ENCODE assay signal across 13 mouse cellular contexts in genomic region chr17:13679725-13680124, GRCm38 (mm10).
DNase-seq lines count a peak whose midpoint lies in the region; ATAC-seq and TF ChIP-seq lines count a peak whose summit lies in the region.
"Had no signal": no experiment of that assay in that cellular context is flagged by ENCODE, and none has a peak within 500 bp of the region (broad histone marks: within the 10 kb centered on the region; RNA-seq: fewer than 3 reads in every experiment).

No protein-coding gene starts in this region.

- no peak for DNase-seq in hindbrain, embryonic 10.5 days (ENCODE audit: low spot score)
- no peak for DNase-seq in hindbrain, embryonic 11.5 days (ENCODE audit: low spot score)
- no peak for DNase-seq in forebrain, embryonic 14.5 days (ENCODE audit: low spot score)
- DNase-seq in hindbrain, postnatal 0 days (ENCODE audit: low spot score): peak; percentile 23
- DNase-seq in gastrocnemius, postnatal 36 days: no peak
- DNase-seq in left cerebral cortex, postnatal 4 days: no peak
- DNase-seq: cerebellum, postnatal 14 days; heart, adult 11 months; kidney, postnatal 14 days; liver, embryonic 13.5 days had no signal

- TF ChIP-seq CTCF in E14TG2a.4 (conservative IDR thresholded peaks at IDR 0.05; ENCODE audit: low read length): no peak
- no peak for TF ChIP-seq CTCF in hindbrain, postnatal 0 days (IDR thresholded peaks at IDR 0.05; ENCODE audit: low read depth)

- H3K27me3 ChIP-seq in hindbrain, embryonic 10.5 days (ENCODE audit: insufficient read depth, poor library complexity, severe bottlenecking): 0 out of 2 replicates have a peak, but pooled peaks cover 3% of the 10 kb centered on the region
- H3K27me3 ChIP-seq in hindbrain, embryonic 11.5 days (ENCODE audit: control insufficient read depth, insufficient read depth, low read length): no peaks in the 10 kb centered on the region
- H3K27me3 ChIP-seq in E14TG2a.4 (ENCODE audit: insufficient read depth, low read length): no peaks in the 10 kb centered on the region
- H3K27me3 ChIP-seq in forebrain, embryonic 14.5 days (replicated peaks; ENCODE audit: control insufficient read depth, insufficient read depth, low read length): no peaks in the 10 kb centered on the region
- no peaks in the 10 kb centered on the region for H3K27me3 ChIP-seq in hindbrain, postnatal 0 days (ENCODE audit: insufficient read depth, low read length)
- H3K27me3 ChIP-seq: liver, embryonic 13.5 days had no signal

- H3K36me3 ChIP-seq in hindbrain, embryonic 10.5 days: no peaks in the 10 kb centered on the region
- H3K36me3 ChIP-seq in hindbrain, embryonic 11.5 days (ENCODE audit: control insufficient read depth, insufficient read depth, low read length): no peaks in the 10 kb centered on the region
- H3K36me3 ChIP-seq in E14TG2a.4 (ENCODE audit: insufficient read depth, low read length): no peaks in the 10 kb centered on the region
- no peaks in the 10 kb centered on the region for H3K36me3 ChIP-seq in forebrain, embryonic 14.5 days (ENCODE audit: control insufficient read depth, insufficient read depth, low read length)
- H3K36me3 ChIP-seq in hindbrain, postnatal 0 days (ENCODE audit: insufficient read depth, low read length): no peaks in the 10 kb centered on the region
- H3K36me3 ChIP-seq: liver, embryonic 13.5 days had no signal

- no peak overlapping the region for H3K9ac ChIP-seq in hindbrain, embryonic 11.5 days (ENCODE audit: low read depth, low read length)
- H3K9ac ChIP-seq in forebrain, embryonic 14.5 days (ENCODE audit: low read length): no peak overlapping the region
- no peak overlapping the region for H3K9ac ChIP-seq in hindbrain, postnatal 0 days (replicated peaks; ENCODE audit: low read length)
- H3K9ac ChIP-seq: liver, embryonic 13.5 days had no signal

- H3K27ac ChIP-seq in hindbrain, embryonic 10.5 days: peak overlapping the region; percentile 80
- no peak overlapping the region for H3K27ac ChIP-seq in hindbrain, embryonic 11.5 days (ENCODE audit: low read depth, low read length)
- H3K27ac ChIP-seq in forebrain, embryonic 14.5 days (ENCODE audit: low read depth, low read length): peak overlapping the region; percentile 77
- H3K27ac ChIP-seq in hindbrain, postnatal 0 days: peak overlapping the region; percentile 71
- H3K27ac ChIP-seq: liver, embryonic 13.5 days had no signal

- 0 out of 2 replicates have a peak, but pooled peaks cover 3% of the 10 kb centered on the region for H3K9me3 ChIP-seq in hindbrain, embryonic 10.5 days
- H3K9me3 ChIP-seq in hindbrain, embryonic 11.5 days (ENCODE audit: control insufficient read depth, low read length): no peaks in the 10 kb centered on the region
- H3K9me3 ChIP-seq in E14TG2a.4 (ENCODE audit: low read length): peaks cover 13% of the 10 kb centered on the region
- no peaks in the 10 kb centered on the region for H3K9me3 ChIP-seq in forebrain, embryonic 14.5 days (replicated peaks; ENCODE audit: control insufficient read depth, low read length)
- no peaks in the 10 kb centered on the region; the same call in 1 of the 2 replicates for H3K9me3 ChIP-seq in hindbrain, postnatal 0 days (ENCODE audit: low read length)
- H3K9me3 ChIP-seq: liver, embryonic 13.5 days had no signal

- no peak overlapping the region for H3K4me3 ChIP-seq in hindbrain, embryonic 10.5 days
- no peak overlapping the region for H3K4me3 ChIP-seq in hindbrain, embryonic 11.5 days (ENCODE audit: low read depth, low read length)
- peak overlapping the region; percentile 52 for H3K4me3 ChIP-seq in E14TG2a.4 (replicated peaks; ENCODE audit: low read length)
- H3K4me3 ChIP-seq in forebrain, embryonic 14.5 days (ENCODE audit: low read depth, low read length): no peak overlapping the region
- no peak overlapping the region for H3K4me3 ChIP-seq in hindbrain, postnatal 0 days (ENCODE audit: low read length)
- H3K4me3 ChIP-seq: liver, embryonic 13.5 days had no signal

- no peak for ATAC-seq in hindbrain, embryonic 11.5 days (ENCODE audit: low FRiP score)
- no peak for ATAC-seq in forebrain, embryonic 14.5 days
- 0 out of 2 replicates have a peak, but pooled peaks have one; percentile 0 for ATAC-seq in hindbrain, postnatal 0 days
- ATAC-seq: CD4-positive, CD25-positive, alpha-beta regulatory T cell, adult 4 months; intestine, postnatal 0 days had no signal

- 73% methylated on average over 6 of the region's 6 CpGs for WGBS in hindbrain, embryonic 10.5 days
- WGBS in hindbrain, embryonic 11.5 days: 84% methylated on average over 6 of the region's 6 CpGs
- 69% methylated on average over 6 of the region's 6 CpGs for WGBS in forebrain, embryonic 14.5 days
- 42% methylated on average over 6 of the region's 6 CpGs for WGBS in hindbrain, postnatal 0 days

- H3K4me2 ChIP-seq in hindbrain, embryonic 11.5 days (replicated peaks; ENCODE audit: low read depth, low read length): no peak overlapping the region
- H3K4me2 ChIP-seq in forebrain, embryonic 14.5 days (ENCODE audit: low read length): no peak overlapping the region
- no peak overlapping the region for H3K4me2 ChIP-seq in hindbrain, postnatal 0 days (ENCODE audit: low read depth, low read length)
- H3K4me2 ChIP-seq: liver, embryonic 13.5 days had no signal

- intact Hi-C loops in gastrocnemius, postnatal 36 days (cut with DNase I): loop anchor here (5.0 kb wide), 1 partner anchor 78 kb away; no protein-coding TSS in a partner anchor
- intact Hi-C loops in left cerebral cortex, postnatal 4 days (cut with DNase I): loop anchor here (5.0 kb wide), 2 partner anchors 78 to 207 kb away; no protein-coding TSS in a partner anchor

- H3K4me1 ChIP-seq in hindbrain, embryonic 10.5 days (replicated peaks): peaks cover 81% of the 10 kb centered on the region
- H3K4me1 ChIP-seq in hindbrain, embryonic 11.5 days (replicated peaks; ENCODE audit: control insufficient read depth, insufficient read depth, low read length): peaks cover 8% of the 10 kb centered on the region; the same call in 1 of the 2 replicates
- peaks cover 57% of the 10 kb centered on the region for H3K4me1 ChIP-seq in E14TG2a.4 (replicated peaks; ENCODE audit: low read depth, low read length)
- peaks cover 35% of the 10 kb centered on the region for H3K4me1 ChIP-seq in forebrain, embryonic 14.5 days (ENCODE audit: control insufficient read depth, insufficient read depth, low read length)
- H3K4me1 ChIP-seq in hindbrain, postnatal 0 days (ENCODE audit: insufficient read depth, low read length): peaks cover 24% of the 10 kb centered on the region
